8 mouse cellular contexts compared by ENCODE assay signal in the genomic region with DNA sequence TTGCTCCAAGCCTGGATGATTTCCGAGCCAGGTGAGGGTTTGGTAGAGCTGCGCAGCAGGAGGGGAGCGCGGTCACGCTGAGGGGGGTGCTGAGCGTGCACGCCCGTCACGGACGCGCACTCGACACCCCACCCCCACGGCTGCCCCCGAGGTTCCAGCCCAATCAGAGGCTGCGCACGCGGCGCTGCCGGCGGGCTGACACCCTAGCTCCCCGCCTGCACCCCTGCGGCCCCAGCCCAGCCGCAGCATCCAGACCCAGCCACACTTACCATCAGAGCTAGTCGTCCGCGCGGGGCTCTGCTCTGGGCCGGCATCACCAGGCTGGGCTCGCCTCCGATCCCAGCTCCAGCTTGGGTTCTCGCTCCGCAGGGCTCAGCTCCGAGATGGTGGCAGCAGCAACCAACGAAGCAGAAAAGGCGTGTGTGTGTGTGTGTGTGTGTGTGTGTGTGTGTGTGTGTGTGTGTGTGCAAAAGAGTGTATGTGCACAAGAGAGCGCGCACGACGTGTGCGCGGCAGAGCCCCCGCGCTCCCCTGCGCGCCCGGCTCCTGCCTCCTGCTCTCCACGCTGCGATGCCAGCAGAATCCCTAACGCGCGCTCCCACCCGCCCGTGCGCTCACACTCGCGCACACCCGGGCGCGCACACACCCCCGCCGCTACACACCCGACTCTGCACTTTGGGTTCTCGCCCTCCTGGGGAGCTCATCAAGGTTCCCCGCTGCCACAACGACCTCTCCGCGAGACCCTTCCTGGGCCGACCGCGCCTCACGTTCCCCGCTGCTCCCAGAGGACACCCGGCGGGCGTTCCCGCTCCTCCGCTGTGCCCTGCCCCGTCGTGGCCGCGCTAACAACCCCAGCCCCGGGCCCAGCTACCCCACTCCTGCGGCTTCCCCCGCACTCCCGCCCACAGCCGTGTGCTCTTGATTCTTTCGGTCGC. TPM values are rescaled to one million over a fixed set of nuclear protein-coding genes. Genes with fewer than 3 reads are reported as not detected.
DNase-seq lines count a peak whose midpoint lies in the region; ATAC-seq and TF ChIP-seq lines count a peak whose summit lies in the region.

A gene (minus strand): TSS at position 748 of the 935 bp plus-strand sequence.

- TF ChIP-seq POLR2A in cerebellum, adult 2 months (IDR thresholded peaks at IDR 0.05; ENCODE audit: borderline replicate concordance, insufficient read depth, low read length), result no peak

- H3K9me3 ChIP-seq in kidney, embryonic 16.5 days (ENCODE audit: low read length), result no peaks in the 10 kb centered on the region
- no peaks in the 10 kb centered on the region for H3K9me3 ChIP-seq in neural tube, embryonic 11.5 days (ENCODE audit: control insufficient read depth, low read length)

- peaks cover 54% of the 10 kb centered on the region for H3K27me3 ChIP-seq in kidney, embryonic 16.5 days (ENCODE audit: insufficient read depth, low read length)
- H3K27me3 ChIP-seq in cerebellum, adult 2 months (ENCODE audit: control insufficient read depth, insufficient read depth, low read length), result no peaks in the 10 kb centered on the region
- H3K27me3 ChIP-seq in neural tube, embryonic 11.5 days (ENCODE audit: control insufficient read depth, insufficient read depth, low read length), result peaks cover 45% of the 10 kb centered on the region

- ATAC-seq in kidney, embryonic 16.5 days (ENCODE audit: low FRiP score, low TSS enrichment), result peak; percentile 21; the same call in 1 of the 2 replicates
- peak; percentile 67 for ATAC-seq in neural tube, embryonic 11.5 days (ENCODE audit: insufficient read depth, low FRiP score, low TSS enrichment)

- TF ChIP-seq CTCF in cerebellum, adult 2 months (IDR thresholded peaks at IDR 0.05; ENCODE audit: borderline replicate concordance, insufficient read depth, low read depth, low read length), result no peak

- H3K4me1 ChIP-seq in kidney, embryonic 16.5 days (ENCODE audit: insufficient read depth, low read length), result peaks cover 17% of the 10 kb centered on the region
- H3K4me1 ChIP-seq in cerebellum, adult 2 months (ENCODE audit: control insufficient read depth, insufficient read depth, low read length), result peaks cover 13% of the 10 kb centered on the region
- H3K4me1 ChIP-seq in neural tube, embryonic 11.5 days (ENCODE audit: control insufficient read depth, insufficient read depth, low read length), result peaks cover 8% of the 10 kb centered on the region; the same call in 1 of the 2 replicates

- H3K9ac ChIP-seq in kidney, embryonic 16.5 days (replicated peaks; ENCODE audit: low read length), result peak within 1 kb of the TSS; percentile 49; the same call in 1 of the 2 replicates
- peak within 1 kb of the TSS; percentile 39 for H3K9ac ChIP-seq in neural tube, embryonic 11.5 days (ENCODE audit: low read length)

- WGBS in kidney, embryonic 16.5 days, result under 1% methylated on average over 76 of the region's 88 CpGs
- 1% methylated on average over 88 of the region's 88 CpGs for WGBS in cerebellum, adult 2 months
- under 1% methylated on average over 69 of the region's 88 CpGs for WGBS in neural tube, embryonic 11.5 days

- no peak for DNase-seq in kidney, postnatal 25 days
- DNase-seq in cerebellum, adult 2 months, result peak; percentile 72 to 78
- peak; percentile 57 to 83 for DNase-seq in frontal cortex, adult 2 months (ENCODE audit: extremely low spot score in 1 of 2, low spot score in 1 of 2)
- DNase-seq in left cerebral cortex, adult 18-20 months (ENCODE audit: low spot score in 2 of 2), result peak; percentile 75 to 84
- peak; percentile 56 for DNase-seq in neural tube, embryonic 11.5 days (ENCODE audit: low spot score)
- no peak for DNase-seq in spleen, adult 12 weeks (ENCODE audit: low spot score)
- DNase-seq in thymus, postnatal 25 days, result no peak

- H3K4me2 ChIP-seq in kidney, embryonic 16.5 days (replicated peaks; ENCODE audit: low read depth, low read length), result peak within 1 kb of the TSS; percentile 94
- peak within 1 kb of the TSS; percentile 87 for H3K4me2 ChIP-seq in neural tube, embryonic 11.5 days (ENCODE audit: low read depth)

- H3K4me3 ChIP-seq in kidney, embryonic 16.5 days (ENCODE audit: low read length), result peak within 1 kb of the TSS; percentile 55
- peak within 1 kb of the TSS; percentile 80 for H3K4me3 ChIP-seq in cerebellum, adult 2 months (replicated peaks; ENCODE audit: insufficient read depth, low read depth, low read length)
- H3K4me3 ChIP-seq in neural tube, embryonic 11.5 days (ENCODE audit: low read depth, low read length), result peak within 1 kb of the TSS; percentile 53

- no peaks in the 10 kb centered on the region for H3K36me3 ChIP-seq in kidney, embryonic 16.5 days (ENCODE audit: insufficient read depth, low read length)
- H3K36me3 ChIP-seq in neural tube, embryonic 11.5 days (ENCODE audit: control insufficient read depth, insufficient read depth, low read length), result no peaks in the 10 kb centered on the region

- H3K27ac ChIP-seq in kidney, embryonic 16.5 days (ENCODE audit: low read length), result no peak within 1 kb of the TSS
- H3K27ac ChIP-seq in cerebellum, adult 2 months (ENCODE audit: insufficient read depth, low read length), result peak within 1 kb of the TSS; percentile 73
- H3K27ac ChIP-seq in neural tube, embryonic 11.5 days (ENCODE audit: low read depth, low read length), result peak within 1 kb of the TSS; percentile 56

RNA-seq across cellular contexts. Expression of the gene that starts here (rescaled TPM):
- polyA plus RNA-seq in kidney, embryonic 16.5 days (2015; fragmentation: Nextera tagmentation; extraction: Ambion mirVana), result 3.2 and 4.4 TPM in 2 replicates
- polyA plus RNA-seq in cerebellum, adult 2 months (2012; rRNA removed), result 85.1 and 88.3 TPM in 2 replicates
- polyA plus RNA-seq in frontal cortex, adult 2 months (2012; rRNA removed), result 299 and 328 TPM in 2 replicates
- total RNA-seq in left cerebral cortex, adult 18-20 months (2021), result 100 to 1,000 TPM; 440 to 456 TPM
- 12.2 and 14.7 TPM in 2 replicates for polyA plus RNA-seq in neural tube, embryonic 11.5 days (2014; fragmentation: Nextera tagmentation; extraction: Ambion mirVana)

Comparison
In these comparisons a context has a peak if more than half of its experiments do, and no peak if none do; other contexts are left out.
1. DNase-seq: peak in cerebellum, adult 2 months (2 of 2), frontal cortex, adult 2 months (2 of 2), left cerebral cortex, adult 18-20 months (2 of 2) and neural tube, embryonic 11.5 days (single experiment); none in kidney, postnatal 25 days (0 of 2), spleen, adult 12 weeks (single experiment) and thymus, postnatal 25 days (single experiment).
2. Peak in every context shown above with its lines, with median percentiles within 50 percentile points of each other: H3K4me3 ChIP-seq.